Mouse (Mus musculus) brain, embryonic 18.5 days (tissue): ENCODE results near the gene Rasa3.

ENCODE experiments used
- DNase-seq: peaks from one replicate; pipeline ENCODE4 v3.0.0-alpha.2; 2012; ENCODE audit warnings: low read depth, low spot score

Rasa3 gene

GRCm38 (mm10) chr8:13620226-13620920 lies 57.0 kb downstream of the Rasa3 start:
- no peak for DNase-seq

GRCm38 (mm10) chr8:13616831-13617505 lies 60.4 kb downstream of the Rasa3 start:
- no peak for DNase-seq

- no peak for DNase-seq
These were observed 62.4 kb downstream of the Rasa3 start for GRCm38 (mm10) chr8:13614924-13615391.

GRCm38 (mm10) chr8:13614136-13614535 lies 63.3 kb downstream of the Rasa3 start:
- DNase-seq, result no peak

GRCm38 (mm10) chr8:13611702-13612101 lies 65.7 kb downstream of the Rasa3 start:
- DNase-seq, result no peak

GRCm38 (mm10) chr8:13609971-13610370 lies 67.4 kb downstream of the Rasa3 start:
- no peak for DNase-seq

GRCm38 (mm10) chr8:13608946-13609345 lies 68.5 kb downstream of the Rasa3 start:
- no peak for DNase-seq

- DNase-seq, result no peak
These were observed 71.4 kb downstream of the Rasa3 start for GRCm38 (mm10) chr8:13605920-13606480.

- no peak for DNase-seq
These were observed 74.8 kb downstream of the Rasa3 start for GRCm38 (mm10) chr8:13602621-13603020.

- DNase-seq, result no peak
These were observed 76.2 kb downstream of the Rasa3 start for GRCm38 (mm10) chr8:13601166-13601565.

- no peak for DNase-seq
These were observed 76.7 kb downstream of the Rasa3 start for GRCm38 (mm10) chr8:13600716-13601115.

- no peak for DNase-seq
These were observed 77.2 kb downstream of the Rasa3 start for GRCm38 (mm10) chr8:13600204-13600603.

GRCm38 (mm10) chr8:13597777-13598176 lies 79.6 kb downstream of the Rasa3 start:
- DNase-seq, result no peak

- no peak for DNase-seq
These were observed 81.5 kb downstream of the Rasa3 start for GRCm38 (mm10) chr8:13595861-13596260.

- DNase-seq, result no peak
These were observed 82.5 kb downstream of the Rasa3 start for GRCm38 (mm10) chr8:13594884-13595323.

- DNase-seq, result no peak
These were observed 84.1 kb downstream of the Rasa3 start for GRCm38 (mm10) chr8:13593340-13593739.

GRCm38 (mm10) chr8:13591246-13591645 lies 86.2 kb downstream of the Rasa3 start:
- no peak for DNase-seq

GRCm38 (mm10) chr8:13589071-13589470 lies 88.3 kb downstream of the Rasa3 start:
- DNase-seq, result no peak

- DNase-seq, result no peak
These were observed 92.8 kb downstream of the Rasa3 start for GRCm38 (mm10) chr8:13584652-13585051.

GRCm38 (mm10) chr8:13577869-13578268 lies 99.5 kb downstream of the Rasa3 start:
- DNase-seq, result no peak

GRCm38 (mm10) chr8:13571999-13572398 lies 105.4 kb downstream of the Rasa3 start:
- no peak for DNase-seq

- DNase-seq, result no peak
These were observed 115.3 kb downstream of the Rasa3 start, which contains the start of gene 1700029H14Rik for GRCm38 (mm10) chr8:13562118-13562517. TSS of gene 1700029H14Rik (minus strand) at chr8:13562461.

GRCm38 (mm10) chr8:13557526-13557925 lies 119.9 kb downstream of the Rasa3 start:
- DNase-seq, result no peak
